26 mouse cellular contexts compared by ENCODE assay signal in the genomic region with DNA sequence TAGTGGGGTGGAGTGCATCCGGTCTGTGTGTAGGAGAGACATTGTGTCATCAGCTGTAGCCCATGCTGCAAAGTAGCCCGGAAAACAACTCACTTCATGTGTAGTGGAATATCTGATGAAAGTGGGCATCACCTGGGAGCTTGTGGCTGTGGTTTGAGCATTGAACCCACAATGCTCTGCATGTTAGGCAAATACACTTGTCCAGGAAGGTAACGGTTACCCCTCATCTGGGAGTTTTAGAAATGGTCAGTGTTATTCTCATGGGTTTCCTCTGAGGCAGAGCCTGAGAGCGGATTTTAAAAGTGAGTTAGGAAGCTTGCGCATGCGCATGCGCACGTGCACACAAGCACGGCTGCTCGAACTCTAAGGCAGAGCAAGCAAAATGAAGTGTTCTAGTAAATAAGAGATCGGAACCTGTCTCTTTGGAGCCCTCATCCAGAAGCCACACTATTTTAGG. TPM values are rescaled to one million over a fixed set of nuclear protein-coding genes. Genes with fewer than 3 reads are reported as not detected.
DNase-seq lines count a peak whose midpoint lies in the region; ATAC-seq and TF ChIP-seq lines count a peak whose summit lies in the region.
"Had no signal": no experiment of that assay in that cellular context is flagged by ENCODE, and none has a peak within 500 bp of the region (broad histone marks: within the 10 kb centered on the region; RNA-seq: fewer than 3 reads in every experiment).

No protein-coding gene starts in this region.

- peak overlapping the region; percentile 48; the same call in 1 of the 2 replicates for H3K4me3 ChIP-seq in testis, adult 2 months (ENCODE audit: control insufficient read depth, low read depth, low read length)
- peak overlapping the region; percentile 77 for H3K4me3 ChIP-seq in E14TG2a.4 (replicated peaks; ENCODE audit: low read length)
- no peak overlapping the region for H3K4me3 ChIP-seq in midbrain, embryonic 15.5 days
- H3K4me3 ChIP-seq: forebrain, embryonic 13.5 days; heart, embryonic 10.5 days; heart, embryonic 15.5 days; left cerebral cortex, adult 2 months; limb, embryonic 12.5 days; liver, embryonic 15.5 days; lung, embryonic 15.5 days had no signal

- H3K27me3 ChIP-seq in testis, adult 2 months (ENCODE audit: control insufficient read depth, insufficient read depth, low read length): no peaks in the 10 kb centered on the region
- H3K27me3 ChIP-seq in E14TG2a.4 (ENCODE audit: insufficient read depth, low read length): no peaks in the 10 kb centered on the region
- no peaks in the 10 kb centered on the region; the same call in 1 of the 2 replicates for H3K27me3 ChIP-seq in midbrain, embryonic 15.5 days (replicated peaks)
- H3K27me3 ChIP-seq: heart, embryonic 15.5 days; liver, embryonic 15.5 days; lung, embryonic 15.5 days had no signal

- H3K36me3 ChIP-seq in testis, adult 2 months (ENCODE audit: control insufficient read depth, insufficient read depth, low read length): no peaks in the 10 kb centered on the region
- H3K36me3 ChIP-seq in E14TG2a.4 (ENCODE audit: insufficient read depth, low read length): no peaks in the 10 kb centered on the region
- H3K36me3 ChIP-seq in midbrain, embryonic 15.5 days (replicated peaks): no peaks in the 10 kb centered on the region
- H3K36me3 ChIP-seq: heart, embryonic 10.5 days; heart, embryonic 15.5 days; limb, embryonic 12.5 days; liver, embryonic 15.5 days; lung, embryonic 15.5 days had no signal

- no peaks in the 10 kb centered on the region for H3K9me3 ChIP-seq in E14TG2a.4 (ENCODE audit: low read length)
- H3K9me3 ChIP-seq in midbrain, embryonic 15.5 days: no peaks in the 10 kb centered on the region
- H3K9me3 ChIP-seq: forebrain, embryonic 13.5 days; heart, embryonic 10.5 days; heart, embryonic 15.5 days; limb, embryonic 12.5 days; liver, embryonic 15.5 days; lung, embryonic 15.5 days had no signal

- no peak overlapping the region for H3K4me2 ChIP-seq in midbrain, embryonic 15.5 days
- H3K4me2 ChIP-seq: forebrain, embryonic 13.5 days; liver, embryonic 15.5 days; lung, embryonic 15.5 days; midbrain, embryonic 11.5 days had no signal

- DNase-seq in testis, postnatal 14 days (ENCODE audit: low spot score): no peak
- peak; percentile 53 for DNase-seq in ZHBTc4 (ENCODE audit: low read depth, low spot score)
- DNase-seq in naive thymus-derived CD4-positive, alpha-beta T cell, adult 2 months (ENCODE audit: low read depth): peak; percentile 51
- no peak for DNase-seq in kidney, postnatal 14 days
- DNase-seq in kidney, adult 9 months: no peak
- DNase-seq: adrenal gland, postnatal 14 days; cerebellum, adult 2 months; cerebellum, postnatal 14 days; gastrocnemius, postnatal 25 days; heart, adult 11 months; layer of hippocampus, adult 9-11 months; lung, postnatal 36 days; right cerebral cortex, postnatal 25 days; thymus, postnatal 14 days had no signal

- 94% methylated on average over 11 of the region's 11 CpGs for WGBS in midbrain, embryonic 15.5 days

- no peak for TF ChIP-seq POLR2A in testis, adult 2 months (IDR thresholded peaks at IDR 0.05; ENCODE audit: control insufficient read depth, low read depth, low read length)

- TF ChIP-seq CTCF in testis, adult 2 months (IDR thresholded peaks at IDR 0.05; ENCODE audit: control insufficient read depth, insufficient read depth, insufficient replicate concordance, low read depth, low read length): no peak
- TF ChIP-seq CTCF in E14TG2a.4 (conservative IDR thresholded peaks at IDR 0.05; ENCODE audit: low read length): no peak

- peaks cover 10% of the 10 kb centered on the region for H3K4me1 ChIP-seq in testis, adult 2 months (ENCODE audit: control insufficient read depth, insufficient read depth, low read length)
- peaks cover 64% of the 10 kb centered on the region for H3K4me1 ChIP-seq in E14TG2a.4 (replicated peaks; ENCODE audit: low read depth, low read length)
- H3K4me1 ChIP-seq in midbrain, embryonic 15.5 days: 0 out of 2 replicates have a peak, but pooled peaks cover 3% of the 10 kb centered on the region
- H3K4me1 ChIP-seq: forebrain, embryonic 13.5 days; lung, embryonic 15.5 days had no signal

- no peak overlapping the region for H3K27ac ChIP-seq in testis, adult 2 months (ENCODE audit: control insufficient read depth, insufficient read depth, low read depth, low read length)
- no peak overlapping the region for H3K27ac ChIP-seq in midbrain, embryonic 15.5 days
- H3K27ac ChIP-seq: forebrain, embryonic 13.5 days; heart, embryonic 10.5 days; heart, embryonic 15.5 days; left cerebral cortex, adult 2 months; limb, embryonic 12.5 days; liver, embryonic 15.5 days; lung, embryonic 15.5 days had no signal

- H3K9ac ChIP-seq in midbrain, embryonic 15.5 days: no peak overlapping the region
- H3K9ac ChIP-seq: forebrain, embryonic 13.5 days; heart, embryonic 15.5 days; limb, embryonic 12.5 days; liver, embryonic 15.5 days; lung, embryonic 15.5 days had no signal

- no peak for ATAC-seq in midbrain, embryonic 15.5 days (replicated peaks)
- ATAC-seq: forebrain, embryonic 13.5 days; hindbrain, embryonic 16.5 days had no signal

RNA-seq across cellular contexts. Expression of a gene that starts 55.9 kb away (rescaled TPM):
- polyA plus RNA-seq in testis, adult 2 months (2012; rRNA removed): 2.0 and 2.3 TPM in 2 replicates
- 23.9 TPM in 2 replicates for polyA plus RNA-seq in midbrain, embryonic 15.5 days (2015; fragmentation: Nextera tagmentation; extraction: Ambion mirVana)

Comparison
In these comparisons a context has a peak if more than half of its experiments do, and no peak if none do; other contexts are left out.
1. DNase-seq: peak in ZHBTc4 (single experiment) and naive thymus-derived CD4-positive, alpha-beta T cell, adult 2 months (single experiment); none in testis, postnatal 14 days (single experiment), kidney, postnatal 14 days (single experiment) and kidney, adult 9 months (single experiment).